Mouse (Mus musculus): Measurements from ENCODE around the gene Plcxd1.
"Not testable (repeated sequence)": the region's sequence is repeated elsewhere in the genome, so short reads cannot be mapped to it uniquely, and the experiment has no call there.

Gene Plcxd1

GRCm38 (mm10) chr5:110106901-110107564, 7.3 kb downstream of the Plcxd1 start:
- in situ Hi-C loops (cut with MboI; ENCODE audit: unreplicated experiment in 2 of 2): loop anchor here in 1 of 2 experiments (5.0 kb wide), 1 partner anchor 550 kb away; the partner anchor contains the start of gene Crlf2

- in situ Hi-C loops (cut with MboI; ENCODE audit: unreplicated experiment in 2 of 2): loop anchor here in 1 of 2 experiments (5.0 kb wide), 1 partner anchor 550 kb away; the partner anchor contains the start of gene Crlf2
These were observed 8.0 kb downstream of the Plcxd1 start, which contains the start of gene Gtpbp6 for GRCm38 (mm10) chr5:110107581-110108304. Gene Gtpbp6, minus strand, starts transcription at chr5:110108197.

- in situ Hi-C loops (cut with MboI; ENCODE audit: unreplicated experiment in 2 of 2): loop anchor here in 1 of 2 experiments (5.0 kb wide), 1 partner anchor 551 kb away; the partner anchor contains the start of gene Crlf2
These were observed 8.5 kb downstream of the Plcxd1 start for GRCm38 (mm10) chr5:110108305-110108628.

GRCm38 (mm10) chr5:110109991-110110441, 10.2 kb downstream of the Plcxd1 start, which contains the start of gene Zfp605:
Gene Zfp605, plus strand, starts transcription at chr5:110110092.
- in situ Hi-C loops (cut with MboI; ENCODE audit: unreplicated experiment in 2 of 2): loop anchor here in 1 of 2 experiments (5.0 kb wide), 1 partner anchor 553 kb away; the partner anchor contains the start of gene Crlf2

- in situ Hi-C loops (cut with MboI; ENCODE audit: unreplicated experiment in 2 of 2): not testable (repeated sequence)
These were observed 22.6 kb downstream of the Plcxd1 start for GRCm38 (mm10) chr5:110122380-110122779.

GRCm38 (mm10) chr5:110135293-110136086, 35.7 kb downstream of the Plcxd1 start, which contains the start of gene Chfr:
Gene Chfr, plus strand, starts transcription at chr5:110135842.
- in situ Hi-C loops (cut with MboI; ENCODE audit: unreplicated experiment in 2 of 2): loop anchor here (5.0 to 10.0 kb wide), 2 partner anchors 533 to 581 kb away; partner anchors contain the start of gene Crlf2 (in 1 of the 2)

- in situ Hi-C loops (cut with MboI; ENCODE audit: unreplicated experiment in 2 of 2): loop anchor here (5.0 to 10.0 kb wide), 2 partner anchors 534 to 581 kb away; partner anchors contain the start of gene Crlf2 (in 1 of the 2)
These were observed 36.3 kb downstream of the Plcxd1 start for GRCm38 (mm10) chr5:110136087-110136464.

- in situ Hi-C loops (cut with MboI; ENCODE audit: unreplicated experiment in 2 of 2): loop anchor here (5.0 to 10.0 kb wide), 2 partner anchors 536 to 583 kb away; partner anchors contain the start of gene Crlf2 (in 1 of the 2)
These were observed 38.0 kb downstream of the Plcxd1 start for GRCm38 (mm10) chr5:110137816-110138215.

- in situ Hi-C loops (cut with MboI; ENCODE audit: unreplicated experiment in 2 of 2): loop anchor here (5.0 to 10.0 kb wide), 2 partner anchors 537 to 585 kb away; partner anchors contain the start of gene Crlf2 (in 1 of the 2)
These were observed 39.6 kb downstream of the Plcxd1 start for GRCm38 (mm10) chr5:110139325-110139724.

- in situ Hi-C loops (cut with MboI; ENCODE audit: unreplicated experiment in 2 of 2): loop anchor here in 1 of 2 experiments (5.0 kb wide), 1 partner anchor 538 kb away; no protein-coding TSS in a partner anchor
These were observed 40.7 kb downstream of the Plcxd1 start for GRCm38 (mm10) chr5:110140424-110140823.

- in situ Hi-C loops (cut with MboI; ENCODE audit: unreplicated experiment in 2 of 2): loop anchor here in 1 of 2 experiments (5.0 kb wide), 1 partner anchor 540 kb away; no protein-coding TSS in a partner anchor
These were observed 42.5 kb downstream of the Plcxd1 start for GRCm38 (mm10) chr5:110142309-110142708.

GRCm38 (mm10) chr5:110143007-110143406, 43.2 kb downstream of the Plcxd1 start:
- in situ Hi-C loops (cut with MboI; ENCODE audit: unreplicated experiment in 2 of 2): loop anchor here in 1 of 2 experiments (5.0 kb wide), 1 partner anchor 541 kb away; no protein-coding TSS in a partner anchor
